Mouse (Mus musculus) stomach, postnatal 0 days (tissue): ENCODE measurements around the gene Gfod1. TPM values are rescaled to one million over a fixed set of nuclear protein-coding genes. Genes with fewer than 3 reads are reported as not detected.

Source experiments
- ATAC-seq: fragments of 200-750 bp; cut with Nextera tagmentation; 2 replicates; pipeline ENCODE4 v1.8.0; 2017; ENCODE audit not compliant: low FRiP score, low TSS enrichment
- DNase-seq: peaks from one replicate; pipeline ENCODE4 v3.0.0-alpha.2; 2016; ENCODE audit warnings: low spot score
- H3K27ac ChIP-seq: fragments of 300-500 bp; sonication (generic); replicated peaks from 2 replicates; pipeline ENCODE4 v1.5.1; 2014; ENCODE audit warnings: mild to moderate bottlenecking, control low read depth
- H3K27me3 ChIP-seq: fragments of 300-500 bp; sonication (generic); 2 replicates; pipeline ENCODE4 v1.6.1; 2014; ENCODE audit warnings: low read length; ENCODE audit not compliant: control insufficient read depth, insufficient read depth
- H3K36me3 ChIP-seq: fragments of 300-500 bp; sonication (generic); 2 replicates; pipeline ENCODE4 v1.6.1; 2014; ENCODE audit warnings: low read length, mixed read lengths; ENCODE audit not compliant: control insufficient read depth, insufficient read depth
- H3K4me1 ChIP-seq: fragments of 300-500 bp; sonication (generic); replicated peaks from 2 replicates; pipeline ENCODE4 v1.6.1; 2014; ENCODE audit warnings: antibody characterized with exemption; ENCODE audit not compliant: control insufficient read depth, insufficient read depth
- H3K4me2 ChIP-seq: fragments of 300-500 bp; sonication (generic); replicated peaks from 2 replicates; pipeline ENCODE4 v1.6.1; 2014; ENCODE audit warnings: low read depth, mild to moderate bottlenecking, control low read depth, moderate library complexity
- H3K4me3 ChIP-seq: fragments of 300-500 bp; sonication (generic); 2 replicates; pipeline ENCODE4 v1.5.1; 2014; ENCODE audit warnings: low read depth, low read length, control low read depth
- H3K9ac ChIP-seq: fragments of 300-500 bp; sonication (generic); 2 replicates; pipeline ENCODE4 v1.6.1; 2014; ENCODE audit warnings: mild to moderate bottlenecking, low read length, control low read depth, mixed read lengths
- H3K9me3 ChIP-seq: fragments of 300-500 bp; sonication (generic); 2 replicates; pipeline ENCODE4 v1.6.1; 2016; ENCODE audit warnings: low read length; ENCODE audit not compliant: control insufficient read depth
- CTCF ChIP-seq: IDR thresholded peaks from 2 replicates; pipeline ENCODE4 v1.5.1; 2016; ENCODE audit warnings: antibody characterized with exemption, low read depth, mild to moderate bottlenecking, moderate library complexity
- EP300 ChIP-seq: optimal IDR thresholded peaks from 2 replicates; pipeline ENCODE3; 2016; ENCODE audit warnings: antibody characterized with exemption
- WGBS: fragments of 180-500 bp; shearing (Covaris S2); extraction: QIAGEN DNeasy Blood & Tissue Kit; methylation state at CpG from one replicate; pipeline ENCODE4 v1.1.7; 2014; 5-methylcytosine and 5-hydroxymethylcytosine counted together
- polyA plus RNA-seq: library from polyadenylated mRNA; unstranded; fragments of >200 nt; fragmentation: Nextera tagmentation; extraction: Ambion mirVana; gene quantifications from 2 replicates; pipeline ENCODE4 v1.2.1, GENCODE M21; 2015

Gfod1 gene
- polyA plus RNA-seq, 1 experiment from 2014 or later, result 0.57 TPM

- Histone ChIP-seq H3K36me3 (no peaks in the 10 kb centered on the region), H3K9ac (no peak overlapping the region), H3K4me3 (no peak overlapping the region), H3K4me2 (no peak overlapping the region), H3K27ac (no peak overlapping the region), H3K9me3 (no peaks in the 10 kb centered on the region), H3K27me3 (no peaks in the 10 kb centered on the region), H3K4me1 (no peaks in the 10 kb centered on the region)
- no peak for ATAC-seq
- TF ChIP-seq EP300 (no peak), CTCF (no peak)
- 89% methylated on average over 10 of the region's 10 CpGs for WGBS
- DNase-seq, result no peak
These were observed 37.6 kb downstream of the Gfod1 start for GRCm38 (mm10) chr13:43266333-43266732.

GRCm38 (mm10) chr13:43265116-43265515 lies 38.9 kb downstream of the Gfod1 start:
- H3K4me2 ChIP-seq, result no peak overlapping the region
- H3K4me3 ChIP-seq, result no peak overlapping the region
- H3K27ac ChIP-seq, result no peak overlapping the region
- DNase-seq, result no peak
- no peaks in the 10 kb centered on the region for H3K36me3 ChIP-seq
- no peak for ATAC-seq
- TF ChIP-seq EP300, result no peak
- TF ChIP-seq CTCF, result no peak
- no peaks in the 10 kb centered on the region for H3K4me1 ChIP-seq
- H3K9ac ChIP-seq, result no peak overlapping the region
- no peaks in the 10 kb centered on the region for H3K9me3 ChIP-seq
- WGBS, result 45% methylated on average over 4 of the region's 4 CpGs
- no peaks in the 10 kb centered on the region for H3K27me3 ChIP-seq

GRCm38 (mm10) chr13:43263646-43264045 lies 40.3 kb downstream of the Gfod1 start:
- H3K4me2 ChIP-seq, result no peak overlapping the region
- WGBS, result 76% methylated on average over 5 of the region's 5 CpGs
- H3K9me3 ChIP-seq, result no peaks in the 10 kb centered on the region
- no peaks in the 10 kb centered on the region for H3K27me3 ChIP-seq
- H3K36me3 ChIP-seq, result no peaks in the 10 kb centered on the region
- no peaks in the 10 kb centered on the region for H3K4me1 ChIP-seq
- TF ChIP-seq CTCF (no peak), EP300 (no peak)
- no peak overlapping the region for H3K9ac ChIP-seq
- H3K27ac ChIP-seq, result no peak overlapping the region
- no peak for DNase-seq
- ATAC-seq, result no peak
- H3K4me3 ChIP-seq, result no peak overlapping the region

GRCm38 (mm10) chr13:43262114-43262739 lies 41.7 kb downstream of the Gfod1 start:
- TF ChIP-seq EP300, result no peak
- TF ChIP-seq CTCF, result no peak

GRCm38 (mm10) chr13:43261287-43261686 lies 42.7 kb downstream of the Gfod1 start:
- H3K27ac ChIP-seq, result no peak overlapping the region
- WGBS, result 46% methylated on average over 3 of the region's 3 CpGs
- no peak overlapping the region for H3K4me3 ChIP-seq
- H3K4me2 ChIP-seq, result no peak overlapping the region
- H3K36me3 ChIP-seq, result no peaks in the 10 kb centered on the region
- H3K27me3 ChIP-seq, result no peaks in the 10 kb centered on the region
- H3K4me1 ChIP-seq, result no peaks in the 10 kb centered on the region
- TF ChIP-seq EP300 (no peak), CTCF (no peak)
- H3K9ac ChIP-seq, result no peak overlapping the region
- ATAC-seq (peak; percentile 92), DNase-seq (peak; percentile 75)
- no peaks in the 10 kb centered on the region for H3K9me3 ChIP-seq

More at GRCm38 (mm10) chr13:43262114-43262739, 41.7 kb downstream of the Gfod1 start:
- Histone ChIP-seq H3K9me3 (no peaks in the 10 kb centered on the region), H3K9ac (no peak overlapping the region), H3K27me3 (no peaks in the 10 kb centered on the region), H3K4me1 (no peaks in the 10 kb centered on the region), H3K4me2 (no peak overlapping the region), H3K4me3 (no peak overlapping the region), H3K36me3 (no peaks in the 10 kb centered on the region), H3K27ac (no peak overlapping the region)
- 84% methylated on average over 11 of the region's 11 CpGs for WGBS
- DNase-seq (no peak), ATAC-seq (no peak)

- no peak overlapping the region for H3K4me3 ChIP-seq
- no peak for TF ChIP-seq CTCF
- 76% methylated on average over 6 of the region's 6 CpGs for WGBS
- H3K4me2 ChIP-seq, result no peak overlapping the region
- no peaks in the 10 kb centered on the region for H3K27me3 ChIP-seq
- H3K9me3 ChIP-seq, result no peaks in the 10 kb centered on the region
- DNase-seq (no peak), ATAC-seq (no peak)
- no peaks in the 10 kb centered on the region for H3K36me3 ChIP-seq
- no peak overlapping the region for H3K27ac ChIP-seq
- no peak overlapping the region for H3K9ac ChIP-seq
- no peaks in the 10 kb centered on the region for H3K4me1 ChIP-seq
These were observed 43.2 kb downstream of the Gfod1 start for GRCm38 (mm10) chr13:43260731-43261130.
